Mouse (Mus musculus): ENCODE results near the gene Neu4. TPM values are rescaled to one million over a fixed set of nuclear protein-coding genes. Genes with fewer than 3 reads are reported as not detected.
"Not testable (repeated sequence)": the region's sequence is repeated elsewhere in the genome, so short reads cannot be mapped to it uniquely, and the experiment has no call there.

The Neu4 gene
- polyA plus RNA-seq, 1 experiment from 2014 or later: not detected

GRCm38 (mm10) chr1:94053530-94054216 lies 33.4 kb downstream of the Neu4 start:
- WGBS (ENCODE audit: insufficient replicate concordance): 55% methylated on average over 7 of the region's 7 CpGs

GRCm38 (mm10) chr1:94054481-94054880 lies 34.2 kb downstream of the Neu4 start:
- Histone ChIP-seq H3K9me3 (replicated peaks) (no peaks in the 10 kb centered on the region), H3K27me3 (no peaks in the 10 kb centered on the region), H3K4me3 (replicated peaks) (no peak overlapping the region), H3K27ac (no peak overlapping the region), H3K4me1 (replicated peaks) (no peaks in the 10 kb centered on the region), H3K4me2 (no peak overlapping the region), H3K9ac (no peak overlapping the region), H3K36me3 (no peaks in the 10 kb centered on the region)
- DNase-seq: no peak
- 47% methylated on average over 1 of the region's 1 CpGs for WGBS (ENCODE audit: insufficient replicate concordance)
- no peak for ATAC-seq (ENCODE audit: low read depth)

More at GRCm38 (mm10) chr1:94053530-94054216, 33.4 kb downstream of the Neu4 start:
- Histone ChIP-seq H3K9ac (no peak overlapping the region), H3K27me3 (no peaks in the 10 kb centered on the region), H3K4me3 (replicated peaks) (no peak overlapping the region), H3K4me2 (no peak overlapping the region), H3K4me1 (replicated peaks) (no peaks in the 10 kb centered on the region), H3K9me3 (replicated peaks) (no peaks in the 10 kb centered on the region), H3K27ac (no peak overlapping the region), H3K36me3 (no peaks in the 10 kb centered on the region)
- DNase-seq (no peak), ATAC-seq (ENCODE audit: low read depth) (no peak)

DNA sequence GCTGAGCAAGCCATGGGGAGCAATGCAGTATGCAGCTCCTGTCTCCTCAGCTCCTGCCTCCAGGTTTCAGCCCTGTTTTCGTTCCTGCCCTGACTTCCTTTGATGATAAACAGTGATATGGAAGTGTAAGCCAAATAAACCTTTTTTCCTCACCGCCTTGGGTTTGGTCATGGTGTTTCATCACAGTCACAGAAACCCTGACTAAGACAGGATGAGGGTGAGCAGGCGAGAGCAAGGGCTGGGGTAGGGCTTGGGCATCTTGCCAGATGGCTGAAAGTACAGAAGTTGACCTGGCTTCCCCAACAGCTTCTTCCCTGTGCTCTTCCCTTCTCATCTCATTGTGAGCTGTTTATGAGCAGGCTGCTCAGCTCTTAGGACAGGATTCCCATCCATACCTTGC lies 35.7 kb downstream of the Neu4 start:
- ATAC-seq (ENCODE audit: low read depth) (no peak), DNase-seq (no peak)
- no peak overlapping the region for H3K4me2 ChIP-seq
- WGBS (ENCODE audit: insufficient replicate concordance): 37% methylated on average over 3 of the region's 3 CpGs
- no peak overlapping the region for H3K4me3 ChIP-seq (replicated peaks)
- no peaks in the 10 kb centered on the region for H3K36me3 ChIP-seq
- H3K4me1 ChIP-seq (replicated peaks): no peaks in the 10 kb centered on the region
- no peaks in the 10 kb centered on the region for H3K27me3 ChIP-seq
- no peak overlapping the region for H3K27ac ChIP-seq
- H3K9me3 ChIP-seq (replicated peaks): no peaks in the 10 kb centered on the region
- H3K9ac ChIP-seq: no peak overlapping the region

GRCm38 (mm10) chr1:94057401-94057800 lies 37.1 kb downstream of the Neu4 start:
- ATAC-seq (ENCODE audit: low read depth) (no peak), DNase-seq (no peak)
- Histone ChIP-seq H3K27me3 (no peaks in the 10 kb centered on the region), H3K9me3 (replicated peaks) (no peaks in the 10 kb centered on the region), H3K4me1 (replicated peaks) (no peaks in the 10 kb centered on the region), H3K9ac (no peak overlapping the region), H3K4me2 (no peak overlapping the region), H3K36me3 (no peaks in the 10 kb centered on the region), H3K27ac (no peak overlapping the region), H3K4me3 (replicated peaks) (no peak overlapping the region)
- WGBS (ENCODE audit: insufficient replicate concordance): 74% methylated on average over 2 of the region's 2 CpGs

GRCm38 (mm10) chr1:94058281-94058680 lies 38.0 kb downstream of the Neu4 start:
- DNase-seq; H3K4me2 ChIP-seq; H3K9ac ChIP-seq; H3K27ac ChIP-seq; H3K4me1 ChIP-seq (replicated peaks); H3K27me3 ChIP-seq; H3K9me3 ChIP-seq (replicated peaks); ATAC-seq (ENCODE audit: low read depth); H3K36me3 ChIP-seq; H3K4me3 ChIP-seq (replicated peaks): not testable (repeated sequence)
- 24% methylated on average over 1 of the region's 1 CpGs for WGBS (ENCODE audit: insufficient replicate concordance)

DNA sequence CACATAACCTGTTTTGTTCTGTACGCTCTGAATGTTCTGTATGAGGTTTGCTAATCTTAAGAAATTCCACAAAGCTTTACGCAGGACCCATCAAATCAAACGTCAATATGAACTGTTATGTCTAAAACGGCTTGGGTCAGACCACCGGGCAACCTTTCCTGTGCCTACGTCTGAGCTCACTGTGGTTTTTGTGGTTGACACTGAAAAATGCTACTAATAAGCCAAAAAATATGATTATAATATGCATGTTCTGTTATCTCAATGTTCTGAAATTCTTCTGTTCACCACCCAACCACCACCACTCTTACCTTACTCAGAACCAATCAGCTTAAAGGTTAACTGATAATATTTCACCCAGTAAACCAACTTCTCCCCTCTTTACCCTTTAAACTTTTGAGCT lies 54.5 kb downstream of the Neu4 start:
- DNase-seq (no peak), ATAC-seq (ENCODE audit: low read depth) (no peak)
- H3K27ac ChIP-seq: no peak overlapping the region
- H3K4me1 ChIP-seq (replicated peaks): no peaks in the 10 kb centered on the region
- H3K9ac ChIP-seq: no peak overlapping the region
- H3K27me3 ChIP-seq: no peaks in the 10 kb centered on the region
- no peaks in the 10 kb centered on the region for H3K9me3 ChIP-seq (replicated peaks)
- no peaks in the 10 kb centered on the region for H3K36me3 ChIP-seq
- no peak overlapping the region for H3K4me3 ChIP-seq (replicated peaks)
- WGBS (ENCODE audit: insufficient replicate concordance): 29% methylated on average over 6 of the region's 6 CpGs
- no peak overlapping the region for H3K4me2 ChIP-seq

DNA sequence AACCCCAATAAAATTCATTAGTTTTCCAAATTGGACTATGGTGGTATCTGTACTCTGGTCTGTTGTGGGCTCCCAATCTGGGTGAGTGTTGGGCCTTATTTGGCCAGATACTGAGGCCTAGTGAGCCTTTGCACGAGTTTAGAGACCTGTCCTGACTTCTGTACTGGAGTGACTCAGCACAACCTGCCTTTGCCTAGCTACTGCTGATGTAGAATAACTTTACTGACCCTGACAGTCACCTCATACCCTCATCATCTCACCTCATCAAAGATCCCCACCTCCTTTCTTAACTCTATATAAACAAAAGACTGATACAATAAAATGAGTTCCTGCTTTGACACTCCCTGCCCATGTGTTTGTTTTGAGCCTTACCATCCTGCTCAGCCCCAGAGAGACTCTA lies 56.5 kb downstream of the Neu4 start:
- H3K9me3 ChIP-seq (replicated peaks): no peaks in the 10 kb centered on the region
- 17% methylated on average over 1 of the region's 1 CpGs for WGBS (ENCODE audit: insufficient replicate concordance)
- H3K27me3 ChIP-seq: no peaks in the 10 kb centered on the region
- no peak overlapping the region for H3K4me2 ChIP-seq
- no peak for ATAC-seq (ENCODE audit: low read depth)
- H3K4me3 ChIP-seq (replicated peaks): no peak overlapping the region
- no peak overlapping the region for H3K27ac ChIP-seq
- no peak for DNase-seq
- no peaks in the 10 kb centered on the region for H3K36me3 ChIP-seq
- no peaks in the 10 kb centered on the region for H3K4me1 ChIP-seq (replicated peaks)
- no peak overlapping the region for H3K9ac ChIP-seq

Other genes with a start within 250 kb of the Neu4 start
- 169 and 181 TPM in 2 replicates for gene Dtymk, start 218.5 kb upstream of the Neu4 start, polyA plus RNA-seq (2015; fragmentation: Nextera tagmentation; extraction: Ambion mirVana)
- gene Ing5, start 216.5 kb upstream of the Neu4 start, polyA plus RNA-seq (2015; fragmentation: Nextera tagmentation; extraction: Ambion mirVana): 12.3 and 13.0 TPM in 2 replicates
- 5.8 and 6.1 TPM in 2 replicates for gene D2hgdh, start 195.5 kb upstream of the Neu4 start, polyA plus RNA-seq (2015; fragmentation: Nextera tagmentation; extraction: Ambion mirVana)
- gene Gal3st2, start 159.1 kb upstream of the Neu4 start, polyA plus RNA-seq (2015; fragmentation: Nextera tagmentation; extraction: Ambion mirVana): not detected in 2 replicates
- gene Gal3st2b, start 102.1 kb upstream of the Neu4 start, polyA plus RNA-seq (2015; fragmentation: Nextera tagmentation; extraction: Ambion mirVana): not detected in 2 replicates
- not detected in 2 replicates for gene Gal3st2c, start 29.9 kb upstream of the Neu4 start, polyA plus RNA-seq (2015; fragmentation: Nextera tagmentation; extraction: Ambion mirVana)
- gene Pdcd1, start 32.1 kb downstream of the Neu4 start, polyA plus RNA-seq (2015; fragmentation: Nextera tagmentation; extraction: Ambion mirVana): not detected in 2 replicates

All from liver, embryonic 13.5 days (tissue).